Mouse (Mus musculus) heart, embryonic 11.5 days (tissue): Measurements from ENCODE around the gene Znhit2. TPM values are rescaled to one million over a fixed set of nuclear protein-coding genes. Genes with fewer than 3 reads are reported as not detected.

Experiments
- ATAC-seq: fragments of 200-750 bp; cut with Nextera tagmentation; replicated peaks from 2 replicates; pipeline ENCODE4 v1.8.0; 2017; ENCODE audit warnings: moderate library complexity; ENCODE audit not compliant: insufficient number of reproducible peaks, low FRiP score, low TSS enrichment
- H3K27ac ChIP-seq: fragments of 300-500 bp; sonication (generic); 2 replicates; pipeline ENCODE4 v1.5.1; 2014; ENCODE audit warnings: mild to moderate bottlenecking, low read depth, low read length
- H3K27me3 ChIP-seq: fragments of 300-500 bp; sonication (generic); 2 replicates; pipeline ENCODE4 v1.6.1; 2014; ENCODE audit warnings: mild to moderate bottlenecking, low read length, mixed read lengths; ENCODE audit not compliant: control insufficient read depth, insufficient read depth
- H3K36me3 ChIP-seq: fragments of 300-500 bp; sonication (generic); 2 replicates; pipeline ENCODE4 v1.6.1; 2014; ENCODE audit warnings: mild to moderate bottlenecking, low read length, moderate library complexity, mixed read lengths; ENCODE audit not compliant: control insufficient read depth, insufficient read depth
- H3K4me1 ChIP-seq: fragments of 300-500 bp; sonication (generic); 2 replicates; pipeline ENCODE4 v1.6.1; 2014; ENCODE audit warnings: low read length; ENCODE audit not compliant: control insufficient read depth, insufficient read depth
- H3K4me2 ChIP-seq: fragments of 300-500 bp; sonication (generic); 2 replicates; pipeline ENCODE4 v1.6.1; 2014; ENCODE audit warnings: mild to moderate bottlenecking, moderate library complexity
- H3K4me3 ChIP-seq: fragments of 300-500 bp; sonication (generic); 2 replicates; pipeline ENCODE4 v1.5.1; 2014; ENCODE audit warnings: low read depth, low read length
- H3K9ac ChIP-seq: fragments of 300-500 bp; sonication (generic); 2 replicates; pipeline ENCODE4 v1.6.1; 2014; ENCODE audit warnings: mild to moderate bottlenecking, low read depth, low read length, moderate library complexity
- H3K9me3 ChIP-seq: fragments of 300-500 bp; sonication (generic); replicated peaks from 2 replicates; pipeline ENCODE4 v1.6.1; 2016; ENCODE audit warnings: low read length; ENCODE audit not compliant: control insufficient read depth
- WGBS: fragments of 180-500 bp; shearing (Covaris S2); extraction: QIAGEN DNeasy Blood & Tissue Kit; methylation state at CpG from one replicate; pipeline ENCODE4 v1.1.7; 2014; ENCODE audit not compliant: insufficient replicate concordance; 5-methylcytosine and 5-hydroxymethylcytosine counted together
- polyA plus RNA-seq: library from polyadenylated mRNA; unstranded; fragments of >200 nt; fragmentation: Nextera tagmentation; extraction: Ambion mirVana; gene quantifications from 2 replicates; pipeline ENCODE4 v1.2.1, GENCODE M21; 2014

Gene Znhit2
- polyA plus RNA-seq, 1 experiment from 2014 or later = 27.1 TPM

DNA sequence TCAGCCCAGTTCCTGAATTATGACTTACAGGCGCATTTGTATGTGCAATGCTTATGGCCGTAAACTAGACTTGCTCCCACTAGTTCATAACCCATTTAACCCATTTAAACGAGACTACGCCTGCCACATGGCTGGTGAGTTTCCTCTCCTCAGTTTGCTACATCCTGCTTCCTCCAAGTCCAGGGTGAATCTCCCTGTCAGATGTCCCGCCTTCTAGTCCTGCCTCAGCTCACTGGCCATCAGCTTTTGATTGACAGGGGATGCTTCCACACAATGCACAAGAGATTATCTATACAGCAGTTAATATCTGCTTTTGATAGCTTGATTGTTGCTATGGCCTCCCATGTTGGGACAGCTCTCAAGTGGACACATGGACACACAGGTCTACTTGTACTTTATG is 6.7 kb upstream of the Znhit2 start:
- H3K9me3 ChIP-seq = no peaks in the 10 kb centered on the region
- H3K9ac ChIP-seq = no peak overlapping the region
- H3K27me3 ChIP-seq = no peaks in the 10 kb centered on the region
- peaks cover 48% of the 10 kb centered on the region for H3K36me3 ChIP-seq
- 85% methylated on average over 5 of the region's 5 CpGs for WGBS
- H3K4me3 ChIP-seq = no peak overlapping the region
- ATAC-seq = no peak
- H3K4me1 ChIP-seq = peaks cover 14% of the 10 kb centered on the region
- H3K4me2 ChIP-seq = no peak overlapping the region
- no peak overlapping the region for H3K27ac ChIP-seq

- peak overlapping the region; percentile 85 for H3K4me2 ChIP-seq
- peak overlapping the region; percentile 96 for H3K9ac ChIP-seq
- H3K9me3 ChIP-seq = no peaks in the 10 kb centered on the region
- no peak for ATAC-seq
- H3K36me3 ChIP-seq = peaks cover 25% of the 10 kb centered on the region
- 49% methylated on average over 4 of the region's 4 CpGs for WGBS
- H3K27me3 ChIP-seq = no peaks in the 10 kb centered on the region
- H3K4me1 ChIP-seq = peaks cover 15% of the 10 kb centered on the region
- H3K4me3 ChIP-seq = peak overlapping the region; percentile 90
- H3K27ac ChIP-seq = no peak overlapping the region
These were observed 4.3 kb upstream of the Znhit2 start for GRCm38 (mm10) chr19:6056696-6057095.

- under 1% methylated on average over 58 of the region's 63 CpGs for whole genome bisulfite sequencing
- peaks cover 20% of the 10 kb centered on the region for H3K36me3 ChIP-seq
- ATAC-seq = peak; percentile 86
These were observed 3.5 kb upstream of the Znhit2 start, which contains the start of the genes Mrpl49 and Fau for GRCm38 (mm10) chr19:6057313-6058096. Gene Mrpl49, minus strand, starts transcription at chr19:6057785. Gene Fau, plus strand, starts transcription at chr19:6057844.

DNA sequence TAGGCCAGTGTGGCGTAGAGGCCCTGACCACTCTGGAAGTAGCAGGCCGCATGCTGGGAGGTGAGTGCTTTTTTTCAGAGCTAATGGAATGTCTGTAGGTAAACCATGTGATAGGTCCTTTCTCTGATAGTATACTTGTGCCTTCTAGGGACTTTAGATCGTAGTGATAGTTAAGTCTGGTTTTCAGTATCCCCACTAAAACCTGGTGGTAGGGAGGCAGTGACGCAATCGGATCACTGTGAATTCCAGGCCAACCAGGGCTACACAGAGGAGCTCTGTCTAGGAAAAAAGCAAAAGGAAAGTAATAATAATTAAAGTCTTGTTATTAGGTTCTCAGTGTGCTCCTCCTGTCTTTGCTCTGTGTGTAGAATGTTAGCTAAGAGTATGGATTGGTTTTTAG is 2.5 kb upstream of the Znhit2 start:
- Histone ChIP-seq H3K27me3 (no peaks in the 10 kb centered on the region), H3K36me3 (peaks cover 13% of the 10 kb centered on the region), H3K9me3 (no peaks in the 10 kb centered on the region), H3K4me1 (peaks cover 27% of the 10 kb centered on the region), H3K4me3 (peak overlapping the region; percentile 90), H3K9ac (peak overlapping the region; percentile 96), H3K27ac (peak overlapping the region; percentile 68; the same call in 1 of the 2 replicates), H3K4me2 (peak overlapping the region; percentile 85)
- WGBS = 30% methylated on average over 5 of the region's 5 CpGs
- ATAC-seq = no peak

More at GRCm38 (mm10) chr19:6057313-6058096, 3.5 kb upstream of the Znhit2 start, which contains the start of the genes Mrpl49 and Fau:
- Histone ChIP-seq H3K27me3 (no peaks in the 10 kb centered on the region), H3K9me3 (no peaks in the 10 kb centered on the region), H3K27ac (peak within 1 kb of the TSS; percentile 68), H3K4me2 (peak within 1 kb of the TSS; percentile 85), H3K4me3 (peak within 1 kb of the TSS; percentile 90), H3K4me1 (peaks cover 23% of the 10 kb centered on the region), H3K9ac (peak within 1 kb of the TSS; percentile 96)

- H3K9me3 ChIP-seq = no peaks in the 10 kb centered on the region
- peak overlapping the region; percentile 90 for H3K4me3 ChIP-seq
- WGBS = 80% methylated on average over 5 of the region's 5 CpGs
- H3K36me3 ChIP-seq = peaks cover 9% of the 10 kb centered on the region
- H3K4me2 ChIP-seq = peak overlapping the region; percentile 85
- no peak overlapping the region for H3K27ac ChIP-seq
- peaks cover 27% of the 10 kb centered on the region for H3K4me1 ChIP-seq
- H3K27me3 ChIP-seq = no peaks in the 10 kb centered on the region
- no peak for ATAC-seq
- H3K9ac ChIP-seq = peak overlapping the region; percentile 96
These were observed 2.0 kb upstream of the Znhit2 start for GRCm38 (mm10) chr19:6058966-6059365.

- no peaks in the 10 kb centered on the region for H3K27me3 ChIP-seq
- no peaks in the 10 kb centered on the region for H3K36me3 ChIP-seq
- ATAC-seq = no peak
- 2% methylated on average over 41 of the region's 44 CpGs for WGBS
- no peaks in the 10 kb centered on the region for H3K9me3 ChIP-seq
- peak overlapping the region; percentile 96 for H3K9ac ChIP-seq
- H3K4me2 ChIP-seq = peak overlapping the region; percentile 100
- peak overlapping the region; percentile 98 for H3K27ac ChIP-seq
- peaks cover 26% of the 10 kb centered on the region for H3K4me1 ChIP-seq
- peak overlapping the region; percentile 88 for H3K4me3 ChIP-seq
These were observed 780 bp downstream of the Znhit2 start for GRCm38 (mm10) chr19:6061641-6062302.

GRCm38 (mm10) chr19:6062418-6062817 is 1.4 kb downstream of the Znhit2 start:
- ATAC-seq = no peak

GRCm38 (mm10) chr19:6063081-6063480 is 2.1 kb downstream of the Znhit2 start:
- Histone ChIP-seq H3K4me3 (no peak overlapping the region), H3K4me1 (peaks cover 34% of the 10 kb centered on the region), H3K4me2 (no peak overlapping the region), H3K9me3 (no peaks in the 10 kb centered on the region), H3K27ac (no peak overlapping the region), H3K36me3 (no peaks in the 10 kb centered on the region), H3K27me3 (no peaks in the 10 kb centered on the region), H3K9ac (no peak overlapping the region; the same call in 1 of the 2 replicates)
- ATAC-seq = no peak
- 94% methylated on average over 6 of the region's 6 CpGs for WGBS

More at GRCm38 (mm10) chr19:6062418-6062817, 1.4 kb downstream of the Znhit2 start:
- peaks cover 30% of the 10 kb centered on the region for H3K4me1 ChIP-seq
- no peaks in the 10 kb centered on the region for H3K36me3 ChIP-seq
- H3K27me3 ChIP-seq = no peaks in the 10 kb centered on the region
- no peaks in the 10 kb centered on the region for H3K9me3 ChIP-seq
- H3K9ac ChIP-seq = peak overlapping the region; percentile 96
- peak overlapping the region; percentile 88 for H3K4me3 ChIP-seq
- H3K27ac ChIP-seq = no peak overlapping the region
- 65% methylated on average over 5 of the region's 5 CpGs for WGBS
- peak overlapping the region; percentile 100 for H3K4me2 ChIP-seq
